Comparison of ENCODE assay signal across 8 mouse cellular contexts in the genomic region with DNA sequence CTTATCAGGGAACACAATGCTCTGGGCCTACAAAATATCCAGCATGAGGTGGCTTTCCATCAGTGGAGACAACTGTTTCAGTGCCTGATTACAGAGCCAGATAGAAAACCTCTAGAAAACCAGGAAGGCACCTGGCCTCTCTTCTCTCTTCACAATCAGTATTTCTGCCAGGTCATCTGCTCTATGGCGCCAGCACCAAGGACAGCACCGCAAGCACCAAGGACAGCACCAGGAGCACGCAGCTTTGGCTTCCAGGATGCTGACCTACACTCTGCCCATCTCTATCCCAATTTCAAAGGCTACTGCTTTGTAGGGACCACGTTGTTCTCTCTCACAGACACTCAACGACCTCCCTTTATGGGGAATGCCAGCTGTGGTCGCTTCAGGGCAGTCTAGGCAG. TPM values are rescaled to one million over a fixed set of nuclear protein-coding genes. Genes with fewer than 3 reads are reported as not detected.
DNase-seq lines count a peak whose midpoint lies in the region; ATAC-seq lines count a peak whose summit lies in the region.

No protein-coding gene starts in this region.

- no peaks in the 10 kb centered on the region for H3K4me1 ChIP-seq in forebrain, embryonic 10.5 days
- no peaks in the 10 kb centered on the region; the same call in 1 of the 2 replicates for H3K4me1 ChIP-seq in forebrain, embryonic 14.5 days (ENCODE audit: control insufficient read depth, insufficient read depth, low read length)

- H3K27ac ChIP-seq in forebrain, embryonic 10.5 days, result no peak overlapping the region
- no peak overlapping the region for H3K27ac ChIP-seq in forebrain, embryonic 14.5 days (ENCODE audit: low read depth, low read length)

- 9% methylated on average over 6 of the region's 6 CpGs for WGBS in forebrain, embryonic 10.5 days
- WGBS in forebrain, embryonic 14.5 days, result 7% methylated on average over 6 of the region's 6 CpGs

- H3K27me3 ChIP-seq in forebrain, embryonic 10.5 days (ENCODE audit: poor library complexity, severe bottlenecking), result no peaks in the 10 kb centered on the region
- H3K27me3 ChIP-seq in forebrain, embryonic 14.5 days (replicated peaks; ENCODE audit: control insufficient read depth, insufficient read depth, low read length), result no peaks in the 10 kb centered on the region

- H3K9me3 ChIP-seq in forebrain, embryonic 10.5 days, result no peaks in the 10 kb centered on the region
- H3K9me3 ChIP-seq in forebrain, embryonic 14.5 days (replicated peaks; ENCODE audit: control insufficient read depth, low read length), result no peaks in the 10 kb centered on the region

- H3K36me3 ChIP-seq in forebrain, embryonic 10.5 days (replicated peaks), result no peaks in the 10 kb centered on the region
- H3K36me3 ChIP-seq in forebrain, embryonic 14.5 days (ENCODE audit: control insufficient read depth, insufficient read depth, low read length), result no peaks in the 10 kb centered on the region

- no peak for ATAC-seq in forebrain, embryonic 14.5 days
- no peak for ATAC-seq in monocyte, adult 5-6 weeks (replicated peaks; ENCODE audit: insufficient number of reproducible peaks, low FRiP score, low TSS enrichment, poor library complexity, severe bottlenecking)

- H3K4me3 ChIP-seq in forebrain, embryonic 10.5 days, result no peak overlapping the region
- H3K4me3 ChIP-seq in forebrain, embryonic 14.5 days (ENCODE audit: low read depth, low read length), result no peak overlapping the region

- no peak overlapping the region for H3K9ac ChIP-seq in forebrain, embryonic 14.5 days (ENCODE audit: low read length)

- H3K4me2 ChIP-seq in forebrain, embryonic 14.5 days (ENCODE audit: low read length), result no peak overlapping the region

- DNase-seq in forebrain, embryonic 10.5 days (ENCODE audit: extremely low spot score, low spot score), result peak; percentile 60
- DNase-seq in forebrain, embryonic 14.5 days (ENCODE audit: low spot score), result no peak
- peak; percentile 66 for DNase-seq in 416B (ENCODE audit: low read depth)
- DNase-seq in c-Kit-positive CD71-positive TER-119-negative erythroid progenitor cells, embryonic 14.5 days (ENCODE audit: low read depth), result peak; percentile 33
- DNase-seq in kidney, postnatal 10 days, result peak; percentile 82
- peak; percentile 55 for DNase-seq in retina, embryonic 14.5 days (ENCODE audit: low spot score)
- no peak for DNase-seq in right cerebral cortex, postnatal 10 days (ENCODE audit: low spot score in 2 of 2)

RNA-seq across cellular contexts. Expression of a gene that starts 36.1 kb away (rescaled TPM):
- 14.2 and 14.8 TPM in 2 replicates for polyA plus RNA-seq in forebrain, embryonic 10.5 days (2016; fragmentation: Nextera tagmentation; extraction: Ambion mirVana)
- polyA plus RNA-seq in forebrain, embryonic 14.5 days (2014; fragmentation: Nextera tagmentation; extraction: Ambion mirVana), result 11.2 TPM in 2 replicates
- 1.1 to 4.2 TPM (median 1.4 TPM) in 3 replicates for total RNA-seq in monocyte, adult 5-6 weeks (2017)

RNA-seq across cellular contexts. Expression of a gene that starts 56.6 kb away (rescaled TPM):
- 6.6 and 8.0 TPM in 2 replicates for polyA plus RNA-seq in forebrain, embryonic 10.5 days (2016; fragmentation: Nextera tagmentation; extraction: Ambion mirVana)
- polyA plus RNA-seq in forebrain, embryonic 14.5 days (2014; fragmentation: Nextera tagmentation; extraction: Ambion mirVana), result 13.6 and 15.7 TPM in 2 replicates
- 5.4 to 13.6 TPM (median 6.6 TPM) in 3 replicates for total RNA-seq in monocyte, adult 5-6 weeks (2017)

RNA-seq across cellular contexts. Expression of a gene that starts 56.7 kb away (rescaled TPM):
- polyA plus RNA-seq in forebrain, embryonic 10.5 days (2016; fragmentation: Nextera tagmentation; extraction: Ambion mirVana), result 192 and 197 TPM in 2 replicates
- polyA plus RNA-seq in forebrain, embryonic 14.5 days (2014; fragmentation: Nextera tagmentation; extraction: Ambion mirVana), result 94.3 and 128 TPM in 2 replicates
- 941 to 1,144 TPM (median 1,080 TPM) in 3 replicates for total RNA-seq in monocyte, adult 5-6 weeks (2017)

Comparison
In these comparisons a context has a peak if more than half of its experiments do, and no peak if none do; other contexts are left out.
1. DNase-seq: peak in forebrain, embryonic 10.5 days (single experiment), 416B (single experiment), c-Kit-positive CD71-positive TER-119-negative erythroid progenitor cells, embryonic 14.5 days (single experiment), kidney, postnatal 10 days (single experiment) and retina, embryonic 14.5 days (single experiment); none in forebrain, embryonic 14.5 days (single experiment) and right cerebral cortex, postnatal 10 days (0 of 2).